Mouse (Mus musculus) neutrophil, adult 5-6 weeks (primary cell): ENCODE results near the gene Nipal3. TPM values are rescaled to one million over a fixed set of nuclear protein-coding genes. Genes with fewer than 3 reads are reported as not detected.

Source experiments
- ATAC-seq: fragments of 151-379, 151-347 bp; 2 replicates; pipeline ENCODE4 v1.8.0; 2017; ENCODE audit warnings: mild to moderate bottlenecking, moderate TSS enrichment; ENCODE audit not compliant: insufficient number of reproducible peaks, poor library complexity, low FRiP score, severe bottlenecking; ENCODE audit errors: extremely low read depth
- total RNA-seq: library from RNA; stranded (forward); fragments of 200-1000 nt; gene quantifications from 2 replicates; pipeline ENCODE4 v1.2.3, GENCODE M21; 2017

The Nipal3 gene
- total RNA-seq, 1 experiment from 2014 or later, result 48.1 TPM

- ATAC-seq, result no peak
Observed at GRCm38 (mm10) chr4:135442473-135442872, 52.4 kb downstream of the Nipal3 start.

- peak; percentile 57 for ATAC-seq
Observed at GRCm38 (mm10) chr4:135439904-135440522, 54.8 kb downstream of the Nipal3 start.

GRCm38 (mm10) chr4:135439188-135439647 lies 55.6 kb downstream of the Nipal3 start:
- ATAC-seq, result peak; percentile 90

- ATAC-seq, result no peak
Observed at GRCm38 (mm10) chr4:135437924-135438323, 56.9 kb downstream of the Nipal3 start.

- ATAC-seq, result no peak
Observed at GRCm38 (mm10) chr4:135436291-135436690, 58.5 kb downstream of the Nipal3 start.

GRCm38 (mm10) chr4:135434395-135434789 lies 60.4 kb downstream of the Nipal3 start:
- no peak for ATAC-seq

GRCm38 (mm10) chr4:135433443-135434394 lies 61.1 kb downstream of the Nipal3 start, which contains the start of gene Rcan3:
Rcan3 (minus strand) TSS chr4:135433853.
- peak; percentile 59 for ATAC-seq

- ATAC-seq, result no peak
Observed at GRCm38 (mm10) chr4:135433086-135433442, 61.8 kb downstream of the Nipal3 start.

- ATAC-seq, result no peak
Observed at GRCm38 (mm10) chr4:135429990-135430760, 64.7 kb downstream of the Nipal3 start.

GRCm38 (mm10) chr4:135429383-135429782 lies 65.5 kb downstream of the Nipal3 start:
- ATAC-seq, result no peak

GRCm38 (mm10) chr4:135426587-135426986 lies 68.3 kb downstream of the Nipal3 start:
- no peak for ATAC-seq

GRCm38 (mm10) chr4:135425625-135426024 lies 69.2 kb downstream of the Nipal3 start:
- no peak for ATAC-seq

GRCm38 (mm10) chr4:135420961-135421360 lies 73.9 kb downstream of the Nipal3 start:
- no peak for ATAC-seq

- no peak for ATAC-seq
Observed at GRCm38 (mm10) chr4:135420416-135420815, 74.4 kb downstream of the Nipal3 start.

GRCm38 (mm10) chr4:135419996-135420395 lies 74.8 kb downstream of the Nipal3 start:
- no peak for ATAC-seq

GRCm38 (mm10) chr4:135416367-135416766 lies 78.5 kb downstream of the Nipal3 start:
- peak; percentile 32; the same call in 1 of the 2 replicates for ATAC-seq

- ATAC-seq, result no peak
Observed at GRCm38 (mm10) chr4:135413491-135413890, 81.3 kb downstream of the Nipal3 start.

GRCm38 (mm10) chr4:135411633-135412032 lies 83.2 kb downstream of the Nipal3 start:
- peak; percentile 80 for ATAC-seq

GRCm38 (mm10) chr4:135406180-135406579 lies 88.7 kb downstream of the Nipal3 start:
- ATAC-seq, result 0 out of 2 replicates have a peak, but pooled peaks have one; percentile 30
